Mouse (Mus musculus) stomach, postnatal 0 days (tissue): ENCODE results near the gene Slc25a51. TPM values are rescaled to one million over a fixed set of nuclear protein-coding genes. Genes with fewer than 3 reads are reported as not detected.
"Not testable (repeated sequence)": the region's sequence is repeated elsewhere in the genome, so short reads cannot be mapped to it uniquely, and the experiment has no call there.

Experiments
- ATAC-seq: fragments of 200-750 bp; cut with Nextera tagmentation; 2 replicates; pipeline ENCODE4 v1.8.0; 2017; ENCODE audit not compliant: low FRiP score, low TSS enrichment
- DNase-seq: peaks from one replicate; pipeline ENCODE4 v3.0.0-alpha.2; 2016; ENCODE audit warnings: low spot score
- H3K27ac ChIP-seq: fragments of 300-500 bp; sonication (generic); replicated peaks from 2 replicates; pipeline ENCODE4 v1.5.1; 2014; ENCODE audit warnings: mild to moderate bottlenecking, control low read depth
- H3K27me3 ChIP-seq: fragments of 300-500 bp; sonication (generic); 2 replicates; pipeline ENCODE4 v1.6.1; 2014; ENCODE audit warnings: low read length; ENCODE audit not compliant: control insufficient read depth, insufficient read depth
- H3K36me3 ChIP-seq: fragments of 300-500 bp; sonication (generic); 2 replicates; pipeline ENCODE4 v1.6.1; 2014; ENCODE audit warnings: low read length, mixed read lengths; ENCODE audit not compliant: control insufficient read depth, insufficient read depth
- H3K4me1 ChIP-seq: fragments of 300-500 bp; sonication (generic); replicated peaks from 2 replicates; pipeline ENCODE4 v1.6.1; 2014; ENCODE audit warnings: antibody characterized with exemption; ENCODE audit not compliant: control insufficient read depth, insufficient read depth
- H3K4me2 ChIP-seq: fragments of 300-500 bp; sonication (generic); replicated peaks from 2 replicates; pipeline ENCODE4 v1.6.1; 2014; ENCODE audit warnings: low read depth, mild to moderate bottlenecking, control low read depth, moderate library complexity
- H3K4me3 ChIP-seq: fragments of 300-500 bp; sonication (generic); 2 replicates; pipeline ENCODE4 v1.5.1; 2014; ENCODE audit warnings: low read depth, low read length, control low read depth
- H3K9ac ChIP-seq: fragments of 300-500 bp; sonication (generic); 2 replicates; pipeline ENCODE4 v1.6.1; 2014; ENCODE audit warnings: mild to moderate bottlenecking, low read length, control low read depth, mixed read lengths
- H3K9me3 ChIP-seq: fragments of 300-500 bp; sonication (generic); 2 replicates; pipeline ENCODE4 v1.6.1; 2016; ENCODE audit warnings: low read length; ENCODE audit not compliant: control insufficient read depth
- CTCF ChIP-seq: IDR thresholded peaks from 2 replicates; pipeline ENCODE4 v1.5.1; 2016; ENCODE audit warnings: antibody characterized with exemption, low read depth, mild to moderate bottlenecking, moderate library complexity
- EP300 ChIP-seq: optimal IDR thresholded peaks from 2 replicates; pipeline ENCODE3; 2016; ENCODE audit warnings: antibody characterized with exemption
- WGBS: fragments of 180-500 bp; shearing (Covaris S2); extraction: QIAGEN DNeasy Blood & Tissue Kit; methylation state at CpG from one replicate; pipeline ENCODE4 v1.1.7; 2014; 5-methylcytosine and 5-hydroxymethylcytosine counted together
- polyA plus RNA-seq: library from polyadenylated mRNA; unstranded; fragments of >200 nt; fragmentation: Nextera tagmentation; extraction: Ambion mirVana; gene quantifications from 2 replicates; pipeline ENCODE4 v1.2.1, GENCODE M21; 2015

The Slc25a51 gene
- polyA plus RNA-seq, 1 experiment from 2014 or later = 40.5 TPM

DNA sequence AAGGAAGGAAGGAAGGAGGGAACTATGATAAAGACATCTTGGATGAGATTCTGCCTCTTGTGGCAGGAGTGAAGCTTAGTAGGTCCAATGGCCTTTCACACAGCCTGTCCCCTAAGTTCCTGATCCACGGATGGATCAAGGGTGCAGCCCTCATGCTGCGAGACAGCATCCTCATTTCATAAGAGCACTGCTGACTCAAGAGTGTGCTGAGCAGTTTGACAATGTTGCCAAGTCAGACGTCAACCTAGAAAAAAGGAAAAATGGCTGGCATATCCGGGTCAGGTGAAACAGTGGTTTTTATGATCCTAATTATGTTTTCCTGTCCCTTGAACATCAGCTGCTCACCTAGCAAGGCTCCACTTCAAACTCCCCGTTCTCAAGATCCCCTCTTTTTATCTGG lies 14.9 kb downstream of the Slc25a51 start:
- WGBS = 79% methylated on average over 5 of the region's 5 CpGs
- no peak for ATAC-seq

DNA sequence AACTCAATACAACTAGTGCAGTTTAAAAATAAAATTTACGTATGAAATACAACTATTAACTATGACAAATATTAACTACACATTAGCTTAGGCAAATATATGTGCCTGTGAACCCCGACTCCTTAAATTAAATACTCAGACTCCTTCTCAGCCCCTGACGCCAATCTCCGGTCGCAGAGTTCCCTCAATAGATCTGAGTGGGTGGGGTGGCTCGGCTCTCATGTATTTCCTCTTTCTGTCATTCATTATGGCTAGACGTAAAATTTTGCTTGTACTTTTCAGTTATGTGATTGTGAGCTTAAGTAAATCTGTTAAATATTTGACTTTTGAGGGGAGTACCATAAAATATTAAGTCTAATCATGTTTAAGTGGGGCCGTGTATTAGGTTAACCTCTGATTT lies 15.6 kb downstream of the Slc25a51 start:
- H3K4me1 ChIP-seq = no peaks in the 10 kb centered on the region
- H3K4me2 ChIP-seq = no peak overlapping the region
- 47% methylated on average over 8 of the region's 8 CpGs for WGBS
- no peak for TF ChIP-seq EP300
- no peak for TF ChIP-seq CTCF
- no peak for ATAC-seq
- H3K27ac ChIP-seq = no peak overlapping the region
- H3K4me3 ChIP-seq = no peak overlapping the region
- H3K27me3 ChIP-seq = no peaks in the 10 kb centered on the region
- H3K9me3 ChIP-seq = no peaks in the 10 kb centered on the region
- no peak for DNase-seq
- H3K9ac ChIP-seq = no peak overlapping the region
- no peaks in the 10 kb centered on the region for H3K36me3 ChIP-seq

More for the DNA sequence above, 14.9 kb downstream of the Slc25a51 start:
- H3K9me3 ChIP-seq = no peaks in the 10 kb centered on the region
- no peak overlapping the region for H3K4me3 ChIP-seq
- no peaks in the 10 kb centered on the region for H3K27me3 ChIP-seq
- no peaks in the 10 kb centered on the region for H3K4me1 ChIP-seq
- no peaks in the 10 kb centered on the region; the same call in 1 of the 2 replicates for H3K36me3 ChIP-seq
- H3K4me2 ChIP-seq = no peak overlapping the region
- TF ChIP-seq CTCF (no peak), EP300 (no peak)
- DNase-seq = no peak
- no peak overlapping the region for H3K27ac ChIP-seq
- no peak overlapping the region for H3K9ac ChIP-seq

GRCm38 (mm10) chr4:45392572-45392971 lies 16.0 kb downstream of the Slc25a51 start:
- H3K27ac ChIP-seq = no peak overlapping the region
- no peak overlapping the region for H3K9ac ChIP-seq
- WGBS = 61% methylated on average over 11 of the region's 11 CpGs
- TF ChIP-seq EP300 (no peak), CTCF (no peak)
- H3K36me3 ChIP-seq = no peaks in the 10 kb centered on the region
- DNase-seq (no peak), ATAC-seq (no peak)
- no peak overlapping the region for H3K4me3 ChIP-seq
- H3K4me2 ChIP-seq = no peak overlapping the region
- no peaks in the 10 kb centered on the region for H3K4me1 ChIP-seq
- no peaks in the 10 kb centered on the region for H3K27me3 ChIP-seq
- no peaks in the 10 kb centered on the region for H3K9me3 ChIP-seq

DNA sequence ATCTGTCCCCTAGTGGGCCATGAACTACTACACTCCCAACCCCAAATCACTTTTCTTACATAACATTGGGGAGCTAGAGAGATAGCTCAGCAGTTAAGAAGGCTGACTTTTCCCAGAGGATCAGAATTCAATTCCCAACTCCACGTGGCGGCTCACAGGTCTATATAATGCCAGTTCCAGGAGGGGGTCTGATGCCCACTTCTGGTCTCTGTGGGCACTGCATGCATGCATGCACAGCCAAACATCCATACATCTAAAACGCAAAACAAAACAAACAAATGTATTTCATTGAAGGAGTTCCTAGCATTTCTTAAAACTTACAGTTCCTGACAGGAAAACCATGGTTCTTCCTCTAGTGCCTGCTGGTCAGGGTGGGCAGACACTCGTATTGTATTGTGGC lies 16.5 kb downstream of the Slc25a51 start:
- Histone ChIP-seq H3K9me3 (no peaks in the 10 kb centered on the region), H3K4me1 (no peaks in the 10 kb centered on the region), H3K4me2 (no peak overlapping the region), H3K4me3 (no peak overlapping the region), H3K27ac (no peak overlapping the region), H3K36me3 (no peaks in the 10 kb centered on the region), H3K27me3 (no peaks in the 10 kb centered on the region), H3K9ac (no peak overlapping the region)
- WGBS = 67% methylated on average over 4 of the region's 4 CpGs
- DNase-seq = no peak
- no peak for TF ChIP-seq EP300
- TF ChIP-seq CTCF = peak; percentile 45
- ATAC-seq = no peak

DNA sequence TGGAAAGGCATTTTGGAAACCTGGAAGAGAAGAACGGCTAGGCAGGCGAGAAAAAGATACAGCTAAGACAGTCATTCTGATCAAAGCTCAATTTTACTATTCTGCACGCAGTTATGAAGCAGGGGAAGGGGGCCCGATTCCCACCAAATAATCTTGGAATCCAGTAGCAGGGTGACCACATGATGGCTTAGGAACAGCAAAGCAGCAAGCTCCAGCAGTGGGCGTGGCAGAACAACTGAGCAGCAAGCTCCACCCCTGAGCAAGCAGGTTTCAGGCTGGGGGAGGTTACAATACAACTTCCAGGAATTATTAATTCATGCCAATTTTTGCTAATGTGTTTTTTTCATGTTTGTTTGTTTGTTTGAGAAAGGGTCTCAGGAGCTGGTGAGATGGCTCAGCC lies 21.3 kb downstream of the Slc25a51 start:
- not testable (repeated sequence) for H3K9ac ChIP-seq, H3K9me3 ChIP-seq, H3K36me3 ChIP-seq, H3K27me3 ChIP-seq, ATAC-seq, H3K4me1 ChIP-seq, H3K4me2 ChIP-seq, H3K27ac ChIP-seq, DNase-seq, H3K4me3 ChIP-seq
- WGBS = 95% methylated on average over 5 of the region's 5 CpGs

DNA sequence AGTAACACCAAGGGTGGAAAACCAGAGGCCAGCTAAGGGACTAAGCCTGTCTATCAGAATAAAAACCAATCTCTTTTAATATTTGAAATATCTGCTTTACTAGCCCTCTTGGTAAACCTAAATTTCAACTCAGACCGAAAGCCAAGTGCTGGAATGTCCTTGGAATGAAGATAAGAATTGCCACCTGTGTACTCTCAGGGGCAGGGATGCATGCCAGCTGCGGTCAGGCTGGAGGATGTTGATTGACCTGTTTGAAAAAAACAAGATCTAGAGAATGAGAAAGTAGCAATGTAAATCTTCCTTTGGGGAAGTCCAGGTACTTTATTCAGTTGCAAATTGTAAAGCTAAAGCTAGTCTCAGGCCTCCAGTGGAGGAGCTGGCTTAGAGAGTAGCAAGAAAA lies 26.4 kb downstream of the Slc25a51 start:
- not testable (repeated sequence) for ATAC-seq, H3K4me3 ChIP-seq, H3K4me2 ChIP-seq, H3K27me3 ChIP-seq, H3K27ac ChIP-seq, DNase-seq, H3K9ac ChIP-seq, H3K9me3 ChIP-seq, H3K36me3 ChIP-seq, H3K4me1 ChIP-seq
- WGBS = 42% methylated on average over 2 of the region's 2 CpGs

DNA sequence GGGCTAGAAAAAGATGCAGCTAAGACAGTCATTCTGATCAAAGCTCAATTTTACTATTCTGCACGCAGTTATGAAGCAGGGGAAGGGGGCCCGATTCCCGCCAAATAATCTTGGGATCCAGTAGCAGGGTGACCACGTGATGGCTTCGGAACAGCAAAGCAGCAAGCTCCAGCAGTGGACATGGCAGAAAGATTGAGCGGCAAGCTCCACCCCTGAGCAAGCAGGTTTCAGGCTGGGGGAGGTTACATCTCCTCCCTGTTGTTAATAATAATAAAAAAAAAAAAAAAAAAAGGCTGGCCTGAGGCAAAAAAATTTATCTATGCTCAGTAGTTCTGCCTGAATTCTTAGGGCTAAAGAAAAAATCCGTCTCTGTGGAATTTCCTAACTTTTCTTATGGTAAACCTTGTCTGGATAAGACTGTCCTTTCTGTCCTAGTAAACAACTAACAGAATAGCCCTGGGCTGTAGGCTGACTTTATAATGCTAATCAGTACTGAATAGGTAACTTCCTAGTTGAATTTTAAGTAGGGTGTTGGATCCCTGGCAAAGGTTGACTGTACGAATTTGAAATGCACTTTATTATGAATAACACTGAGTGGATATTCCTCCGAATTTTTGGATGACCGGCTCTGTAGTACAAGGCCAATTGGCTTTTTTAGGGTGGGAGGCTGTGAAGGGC lies 27.5 kb downstream of the Slc25a51 start:
- not testable (repeated sequence) for H3K36me3 ChIP-seq, DNase-seq, H3K27ac ChIP-seq, H3K4me2 ChIP-seq, H3K4me1 ChIP-seq, H3K9ac ChIP-seq, ATAC-seq, H3K4me3 ChIP-seq, H3K9me3 ChIP-seq, H3K27me3 ChIP-seq
- 87% methylated on average over 10 of the region's 10 CpGs for WGBS
